Mouse (Mus musculus): Measurements from ENCODE around the gene Sh3yl1.

GRCm38 (mm10) chr12:30936899-30937298 lies 25.4 kb downstream of the Sh3yl1 start:
- TF ChIP-seq POLR2A (IDR thresholded peaks at IDR 0.05; ENCODE audit: low read depth, low read length) (no peak), CTCF (conservative IDR thresholded peaks at IDR 0.05 in 1 of 2, IDR thresholded peaks at IDR 0.05 in 1 of 2; ENCODE audit: low read depth in 2 of 2, low read length in 2 of 2) (no peak)

Data from CH12.LX (cell line).